Mouse (Mus musculus) kidney, adult 2 months (tissue): ENCODE results near the gene Ppp1r9a.

Source experiments
- CTCF ChIP-seq: fragments of 200-500 bp; conservative IDR thresholded peaks from 2 replicates; pipeline ENCODE4 v1.5.1; 2011; ENCODE audit warnings: low read depth, mild to moderate bottlenecking, control low read depth, low read length, moderate library complexity, mixed read lengths; ENCODE audit not compliant: insufficient read depth, insufficient read length
- POLR2A ChIP-seq: fragments of 200-500 bp; IDR thresholded peaks from one replicate; pipeline ENCODE4 v1.6.1; 2011; ENCODE audit warnings: low read depth, low read length, control low read depth

DNA sequence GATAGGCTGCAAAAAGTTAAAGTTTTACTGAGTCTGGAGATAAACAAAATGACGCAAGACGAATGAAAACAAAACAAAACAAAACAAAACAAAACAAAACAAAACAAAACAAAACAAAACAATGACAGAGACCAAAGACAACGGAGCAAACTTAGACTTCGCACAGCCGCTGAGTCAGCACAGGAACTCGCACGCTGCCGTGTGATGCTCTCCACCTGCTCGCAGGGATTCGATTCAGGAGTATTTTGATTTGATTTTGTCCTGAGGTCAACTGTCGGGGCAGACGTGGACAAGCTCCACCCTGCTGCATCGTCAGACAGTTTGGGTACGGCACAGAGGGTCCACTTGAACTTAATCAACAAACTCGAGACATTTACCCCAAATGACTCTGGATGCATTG is 105.9 kb downstream of the Ppp1r9a start:
- TF ChIP-seq CTCF (no peak), POLR2A (no peak)
